Mouse (Mus musculus) liver, embryonic 16.5 days (tissue): ENCODE data around the gene Ino80e. TPM values are rescaled to one million over a fixed set of nuclear protein-coding genes. Genes with fewer than 3 reads are reported as not detected.

Experiments
- ATAC-seq: fragments of 200-750 bp; cut with Nextera tagmentation; 2 replicates; pipeline ENCODE4 v1.8.0; 2017; ENCODE audit warnings: low read depth, mild to moderate bottlenecking, moderate number of reproducible peaks, moderate library complexity
- H3K27ac ChIP-seq: fragments of 300-500 bp; sonication (generic); 2 replicates; pipeline ENCODE4 v1.5.1; 2014; ENCODE audit warnings: mild to moderate bottlenecking, low read length
- H3K27me3 ChIP-seq: fragments of 300-500 bp; sonication (generic); 2 replicates; pipeline ENCODE4 v1.6.1; 2014; ENCODE audit warnings: low read depth, low read length, mixed read lengths; ENCODE audit not compliant: control insufficient read depth, insufficient read depth
- H3K36me3 ChIP-seq: fragments of 300-500 bp; sonication (generic); 2 replicates; pipeline ENCODE4 v1.6.1; 2014; ENCODE audit warnings: mild to moderate bottlenecking; ENCODE audit not compliant: control insufficient read depth, insufficient read depth
- H3K4me1 ChIP-seq: fragments of 300-500 bp; sonication (generic); 2 replicates; pipeline ENCODE4 v1.6.1; 2014; ENCODE audit warnings: low read depth, low read length, mixed read lengths; ENCODE audit not compliant: control insufficient read depth
- H3K4me2 ChIP-seq: fragments of 300-500 bp; sonication (generic); 2 replicates; pipeline ENCODE4 v1.6.1; 2014; ENCODE audit warnings: low read depth, low read length, mixed read lengths
- H3K4me3 ChIP-seq: fragments of 300-500 bp; sonication (generic); 2 replicates; pipeline ENCODE4 v1.5.1; 2014; ENCODE audit warnings: low read depth, mild to moderate bottlenecking, low read length
- H3K9ac ChIP-seq: fragments of 300-500 bp; sonication (generic); 2 replicates; pipeline ENCODE4 v1.6.1; 2014; ENCODE audit warnings: low read depth, low read length
- H3K9me3 ChIP-seq: fragments of 300-500 bp; sonication (generic); replicated peaks from 2 replicates; pipeline ENCODE4 v1.6.1; 2016; ENCODE audit warnings: low read length; ENCODE audit not compliant: control insufficient read depth
- WGBS: fragments of 180-500 bp; shearing (Covaris S2); extraction: QIAGEN DNeasy Blood & Tissue Kit; methylation state at CpG from one replicate; pipeline ENCODE4 v1.1.7; 2014; ENCODE audit not compliant: insufficient replicate concordance; 5-methylcytosine and 5-hydroxymethylcytosine counted together
- polyA plus RNA-seq: library from polyadenylated mRNA; unstranded; fragments of >200 nt; fragmentation: Nextera tagmentation; extraction: Ambion mirVana; gene quantifications from 2 replicates; pipeline ENCODE4 v1.2.1, GENCODE M21; 2015

The Ino80e gene
- polyA plus RNA-seq, 1 experiment from 2014 or later, result 25.7 TPM

DNA sequence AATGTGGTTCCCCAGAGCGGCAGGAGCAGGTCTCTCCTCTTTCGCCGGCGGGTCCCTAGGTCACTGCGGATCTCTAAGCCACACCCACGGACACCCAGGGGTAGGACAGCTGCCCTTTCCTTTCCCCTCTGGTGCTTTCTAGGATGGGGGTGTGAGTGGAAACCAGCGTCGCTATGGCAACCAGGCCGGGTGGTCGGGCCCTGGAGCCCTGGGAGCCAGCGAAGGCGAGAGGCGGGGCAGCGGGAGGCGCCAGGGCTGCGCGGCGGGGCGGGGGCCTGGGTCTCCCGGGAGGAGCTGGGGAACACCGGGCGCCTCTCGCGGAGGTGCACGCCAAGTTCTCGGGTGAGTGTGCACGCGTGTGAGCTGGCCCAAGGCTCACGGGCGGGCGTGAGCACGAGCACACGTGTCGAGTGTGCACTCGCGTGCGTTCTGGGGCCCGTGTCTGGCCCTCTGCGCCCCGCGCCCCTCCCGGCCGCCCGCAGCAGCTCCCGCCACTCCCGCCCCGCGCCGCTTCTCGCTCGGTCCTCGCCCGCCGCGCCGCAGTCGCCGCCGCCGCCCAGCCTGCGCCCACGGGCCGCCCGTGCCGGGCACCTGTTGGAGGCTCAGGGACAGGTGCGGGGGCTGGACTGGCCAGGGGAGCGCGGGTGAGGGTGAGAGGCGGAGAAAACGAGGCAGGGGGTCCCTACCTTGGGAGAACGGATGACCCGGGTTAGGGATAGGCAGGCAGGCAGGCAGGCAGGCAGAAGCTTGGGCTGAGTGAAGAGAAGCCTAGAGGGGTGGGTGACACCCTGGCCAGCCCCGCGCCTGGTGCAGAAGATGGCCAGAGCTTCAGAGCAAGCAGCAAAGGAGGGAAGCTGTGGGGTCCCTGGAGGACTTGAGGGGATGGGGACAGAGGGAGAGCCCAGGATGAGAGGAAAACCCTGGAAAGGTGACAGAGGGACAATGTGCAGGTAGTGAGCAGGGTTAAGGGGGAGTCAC lies 14.5 kb downstream of the Ino80e start:
- no peak for ATAC-seq

DNA sequence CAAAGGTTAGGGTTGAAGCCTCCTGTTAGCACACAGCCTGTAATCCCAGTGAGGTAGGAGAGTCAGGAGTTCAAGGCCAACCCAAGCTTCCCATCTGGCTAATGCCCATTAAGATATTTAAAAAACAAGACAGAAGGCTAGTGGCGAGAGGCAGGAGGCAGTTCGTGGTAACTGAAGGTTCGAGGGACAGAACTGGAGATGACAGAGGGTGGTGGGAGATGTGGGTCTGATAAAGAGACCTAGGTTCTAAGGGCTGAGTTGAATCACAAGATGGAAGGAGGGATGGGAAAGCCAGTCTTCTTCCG lies 15.1 kb downstream of the Ino80e start, which contains the start of gene Doc2a:
TSS of gene Doc2a (plus strand) at position 301 of the 305 bp plus-strand sequence.
- H3K36me3 ChIP-seq, result no peaks in the 10 kb centered on the region
- H3K4me3 ChIP-seq, result peak within 1 kb of the TSS; percentile 52
- H3K27ac ChIP-seq, result no peak within 1 kb of the TSS
- no peak for ATAC-seq
- peak within 1 kb of the TSS; percentile 68 for H3K4me2 ChIP-seq
- H3K9me3 ChIP-seq, result no peaks in the 10 kb centered on the region
- H3K9ac ChIP-seq, result peak within 1 kb of the TSS; percentile 7; the same call in 1 of the 2 replicates
- 28% methylated on average over 4 of the region's 4 CpGs for WGBS
- peaks cover 43% of the 10 kb centered on the region for H3K27me3 ChIP-seq
- no peaks in the 10 kb centered on the region; the same call in 1 of the 2 replicates for H3K4me1 ChIP-seq

More for the DNA sequence above, 14.5 kb downstream of the Ino80e start:
- Histone ChIP-seq H3K4me1 (no peaks in the 10 kb centered on the region; the same call in 1 of the 2 replicates), H3K4me3 (peak overlapping the region; percentile 52), H3K4me2 (peak overlapping the region; percentile 68), H3K36me3 (peaks cover 3% of the 10 kb centered on the region; the same call in 1 of the 2 replicates), H3K27me3 (peaks cover 43% of the 10 kb centered on the region), H3K27ac (no peak overlapping the region), H3K9ac (peak overlapping the region; percentile 7; the same call in 1 of the 2 replicates), H3K9me3 (no peaks in the 10 kb centered on the region)
- 2% methylated on average over 69 of the region's 74 CpGs for WGBS

DNA sequence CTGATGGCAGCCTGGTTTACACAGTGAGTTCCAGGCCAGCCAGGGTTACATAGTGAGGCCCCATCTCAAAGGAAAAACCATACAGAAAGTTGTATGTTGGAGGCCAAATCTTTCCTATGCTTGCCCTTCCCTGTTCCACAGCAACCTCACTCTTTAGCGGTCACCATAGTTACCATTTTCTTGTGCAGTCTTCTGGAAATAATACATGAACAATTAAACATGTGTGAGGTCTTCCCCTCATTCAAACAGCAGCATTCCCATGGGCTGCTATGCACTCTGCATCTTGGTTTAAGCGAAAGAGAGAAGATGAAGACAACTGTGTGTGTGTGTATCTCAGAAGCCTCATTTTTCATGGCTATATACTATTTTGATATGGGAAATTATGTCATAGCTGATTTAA lies 16.7 kb downstream of the Ino80e start:
- 81% methylated on average over 2 of the region's 2 CpGs for WGBS
- no peak overlapping the region for H3K4me2 ChIP-seq
- ATAC-seq, result no peak

DNA sequence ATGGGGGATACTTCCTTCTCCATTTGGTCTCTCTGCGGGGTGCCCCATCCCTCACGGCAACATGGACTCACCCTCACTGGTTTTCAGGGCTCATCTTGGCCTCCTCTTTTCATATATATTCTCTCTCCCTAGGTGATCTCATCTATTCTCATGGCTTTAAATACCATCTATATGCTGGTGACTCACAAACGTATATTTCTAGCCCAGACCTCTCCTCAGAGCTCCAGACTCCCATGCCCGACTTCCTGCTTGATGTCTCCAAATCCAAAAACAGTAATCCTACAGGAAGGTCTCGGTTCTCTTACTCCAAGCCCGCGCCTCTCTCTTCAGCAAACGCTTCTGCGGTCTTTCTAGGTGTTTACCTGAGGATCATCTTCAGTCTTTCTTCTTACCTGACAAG lies 18.9 kb downstream of the Ino80e start:
- WGBS, result 61% methylated on average over 9 of the region's 9 CpGs
- H3K4me1 ChIP-seq, result no peaks in the 10 kb centered on the region; the same call in 1 of the 2 replicates
- no peak overlapping the region for H3K4me2 ChIP-seq
- ATAC-seq, result no peak
- peaks cover 21% of the 10 kb centered on the region for H3K27me3 ChIP-seq
- H3K4me3 ChIP-seq, result no peak overlapping the region
- H3K9ac ChIP-seq, result no peak overlapping the region
- no peaks in the 10 kb centered on the region for H3K36me3 ChIP-seq
- no peaks in the 10 kb centered on the region for H3K9me3 ChIP-seq
- no peak overlapping the region for H3K27ac ChIP-seq

More for the DNA sequence above, 16.7 kb downstream of the Ino80e start:
- H3K27me3 ChIP-seq, result peaks cover 43% of the 10 kb centered on the region
- H3K9ac ChIP-seq, result no peak overlapping the region
- no peaks in the 10 kb centered on the region; the same call in 1 of the 2 replicates for H3K4me1 ChIP-seq
- H3K27ac ChIP-seq, result no peak overlapping the region
- no peak overlapping the region for H3K4me3 ChIP-seq
- H3K9me3 ChIP-seq, result no peaks in the 10 kb centered on the region
- no peaks in the 10 kb centered on the region for H3K36me3 ChIP-seq

DNA sequence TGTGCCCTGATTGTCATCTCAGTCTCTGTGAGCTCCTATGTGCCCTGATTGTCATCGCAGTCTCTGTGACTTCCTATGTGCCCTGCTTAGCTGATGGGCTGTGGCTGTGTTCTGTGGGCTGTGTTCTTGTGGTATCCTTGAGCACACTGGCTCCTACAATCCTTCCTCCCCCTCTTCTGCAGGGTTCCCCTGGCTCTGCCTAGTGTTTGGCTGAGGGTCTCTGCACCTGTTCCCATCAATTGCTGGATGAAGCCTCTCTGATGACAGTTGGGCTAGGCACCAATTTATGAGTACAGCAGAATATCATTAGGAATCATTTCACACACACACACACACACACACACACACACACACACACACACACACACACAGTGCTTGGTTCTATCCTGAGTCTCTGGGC lies 28.9 kb downstream of the Ino80e start:
- H3K36me3 ChIP-seq, result no peaks in the 10 kb centered on the region
- H3K4me3 ChIP-seq, result no peak overlapping the region
- no peak overlapping the region for H3K27ac ChIP-seq
- H3K9ac ChIP-seq, result no peak overlapping the region
- ATAC-seq, result no peak
- 61% methylated on average over 1 of the region's 1 CpGs for WGBS
- H3K4me1 ChIP-seq, result no peaks in the 10 kb centered on the region
- no peaks in the 10 kb centered on the region for H3K9me3 ChIP-seq
- H3K4me2 ChIP-seq, result no peak overlapping the region
- H3K27me3 ChIP-seq, result peaks cover 3% of the 10 kb centered on the region; the same call in 1 of the 2 replicates

DNA sequence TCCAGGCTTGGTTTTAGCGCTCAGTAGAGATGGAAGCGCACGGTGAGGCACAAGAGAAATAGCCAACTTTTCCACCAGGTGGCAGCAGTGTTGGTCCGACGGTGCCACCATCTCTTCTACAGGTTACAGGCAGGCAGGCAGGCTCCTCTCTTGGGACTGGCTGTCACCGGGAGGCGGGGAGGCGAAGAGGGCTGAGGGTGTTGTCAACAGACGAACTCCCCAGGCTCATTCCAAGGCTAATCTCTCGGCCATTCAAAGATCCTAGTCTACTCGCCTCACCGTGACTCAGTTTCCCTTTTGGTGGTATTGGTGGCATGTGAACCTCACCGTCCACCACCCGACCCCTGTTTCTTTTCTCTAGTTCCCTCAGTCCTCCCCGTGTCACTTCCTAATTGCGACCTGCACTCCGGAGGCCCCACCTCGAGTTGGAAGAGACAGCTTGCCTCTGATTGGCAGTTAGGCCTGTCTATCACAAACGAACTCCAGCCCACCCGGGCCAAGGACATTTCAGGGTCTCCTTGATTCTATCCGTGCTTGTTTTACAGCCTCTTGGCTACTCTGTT lies 30.1 kb downstream of the Ino80e start:
- WGBS, result 1% methylated on average over 21 of the region's 21 CpGs
- H3K27ac ChIP-seq, result no peak overlapping the region
- no peaks in the 10 kb centered on the region for H3K4me1 ChIP-seq
- peak overlapping the region; percentile 54 for H3K4me2 ChIP-seq
- H3K9ac ChIP-seq, result no peak overlapping the region
- H3K9me3 ChIP-seq, result no peaks in the 10 kb centered on the region
- peak overlapping the region; percentile 35 for H3K4me3 ChIP-seq
- H3K36me3 ChIP-seq, result no peaks in the 10 kb centered on the region
- peaks cover 3% of the 10 kb centered on the region; the same call in 1 of the 2 replicates for H3K27me3 ChIP-seq
- ATAC-seq, result peak; percentile 76

DNA sequence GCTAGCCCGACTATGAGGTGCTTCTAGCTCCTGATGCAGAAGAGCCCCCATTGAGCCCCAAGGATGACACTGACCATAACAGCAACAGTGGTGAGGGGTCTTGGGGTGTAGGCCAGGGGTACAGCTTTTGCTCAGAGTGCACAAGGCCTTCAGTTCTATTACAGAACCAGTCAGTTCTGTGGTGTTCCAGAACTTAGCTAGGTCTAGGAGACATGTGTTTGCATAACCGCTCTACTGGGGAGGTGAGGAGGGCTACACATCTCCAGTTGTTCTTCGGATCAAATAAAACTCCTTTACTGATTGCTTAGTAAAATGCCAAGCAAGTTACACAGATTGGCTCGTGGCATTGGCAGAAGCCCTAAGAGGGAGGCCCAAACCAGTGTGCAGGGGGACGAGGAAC lies 30.6 kb downstream of the Ino80e start, which contains the start of gene 4930451I11Rik:
TSS of gene 4930451I11Rik (minus strand) at position 101 of the 400 bp plus-strand sequence.
- H3K4me1 ChIP-seq, result no peaks in the 10 kb centered on the region
- H3K9me3 ChIP-seq, result no peaks in the 10 kb centered on the region
- H3K36me3 ChIP-seq, result no peaks in the 10 kb centered on the region
- H3K4me3 ChIP-seq, result peak within 1 kb of the TSS; percentile 35
- WGBS, result 50% methylated on average over 5 of the region's 5 CpGs
- peaks cover 3% of the 10 kb centered on the region; the same call in 1 of the 2 replicates for H3K27me3 ChIP-seq
- H3K4me2 ChIP-seq, result peak within 1 kb of the TSS; percentile 54
- no peak for ATAC-seq
- H3K9ac ChIP-seq, result no peak within 1 kb of the TSS
- H3K27ac ChIP-seq, result no peak within 1 kb of the TSS

DNA sequence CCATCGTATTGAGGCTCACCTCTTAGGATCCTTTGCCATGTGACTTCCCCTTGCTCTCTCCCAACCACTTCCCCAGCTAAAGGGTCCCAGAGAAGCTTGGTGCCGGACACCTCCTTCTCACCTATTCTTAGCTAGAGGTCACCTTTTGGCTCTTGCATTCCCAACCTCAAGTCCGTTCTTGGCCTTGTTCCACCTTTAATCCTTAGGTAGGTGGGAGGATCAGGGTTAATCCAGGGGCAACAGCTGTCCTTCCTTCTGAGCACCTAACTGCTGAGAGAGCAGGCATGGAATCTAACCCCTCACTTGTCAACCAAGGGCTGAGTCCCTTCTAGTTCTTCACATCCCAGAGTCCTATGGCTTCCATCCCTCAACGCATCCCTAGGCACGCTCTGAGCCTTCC lies 36.2 kb downstream of the Ino80e start:
- Histone ChIP-seq H3K36me3 (no peaks in the 10 kb centered on the region), H3K4me2 (no peak overlapping the region), H3K4me1 (no peaks in the 10 kb centered on the region), H3K9ac (no peak overlapping the region), H3K9me3 (no peaks in the 10 kb centered on the region), H3K27ac (no peak overlapping the region), H3K27me3 (peaks cover 21% of the 10 kb centered on the region), H3K4me3 (no peak overlapping the region)
- WGBS, result 56% methylated on average over 5 of the region's 5 CpGs
- ATAC-seq, result no peak

DNA sequence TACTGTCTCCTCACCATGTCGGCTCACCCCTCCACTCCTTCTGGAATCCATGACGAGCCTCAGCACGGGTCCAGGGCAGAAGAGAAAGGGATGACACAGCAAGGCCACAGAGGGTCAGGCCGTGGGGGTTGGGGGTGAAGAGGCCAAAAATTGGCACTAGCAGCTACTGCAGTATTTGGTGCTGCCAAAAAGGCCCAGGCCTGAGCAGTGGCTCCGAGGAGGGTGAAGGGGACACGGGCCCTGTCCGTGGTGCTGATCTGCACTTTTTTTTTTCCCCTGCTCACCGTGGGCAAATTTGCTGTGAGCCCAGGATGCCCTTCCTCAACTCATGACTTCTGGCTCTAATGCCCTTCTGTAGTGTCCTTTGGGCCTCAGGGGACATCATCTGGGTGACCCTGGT lies 36.8 kb downstream of the Ino80e start:
- H3K4me1 ChIP-seq, result no peaks in the 10 kb centered on the region
- no peak overlapping the region for H3K4me3 ChIP-seq
- H3K9ac ChIP-seq, result no peak overlapping the region
- H3K9me3 ChIP-seq, result no peaks in the 10 kb centered on the region
- H3K27ac ChIP-seq, result no peak overlapping the region
- no peak for ATAC-seq
- H3K4me2 ChIP-seq, result no peak overlapping the region
- 19% methylated on average over 8 of the region's 8 CpGs for WGBS
- no peaks in the 10 kb centered on the region for H3K36me3 ChIP-seq
- H3K27me3 ChIP-seq, result peaks cover 21% of the 10 kb centered on the region
